Mouse (Mus musculus) thymus, adult 2 months (tissue): ENCODE measurements around the gene Cep70.

Experiments
- CTCF ChIP-seq: fragments of 200-500 bp; IDR thresholded peaks from 2 replicates; pipeline ENCODE4 v1.5.1; 2012; ENCODE audit warnings: mild to moderate bottlenecking, control low read depth, low read length, moderate library complexity, borderline replicate concordance; ENCODE audit not compliant: control insufficient read depth, poor library complexity, insufficient read depth; ENCODE audit errors: extremely low read depth
- POLR2A ChIP-seq: fragments of 200-500 bp; IDR thresholded peaks from 2 replicates; pipeline ENCODE4 v1.6.1; 2012; ENCODE audit warnings: mild to moderate bottlenecking, low read length, control low read depth, moderate library complexity; ENCODE audit not compliant: control insufficient read depth, poor library complexity, insufficient read depth; ENCODE audit errors: extremely low read depth

DNA sequence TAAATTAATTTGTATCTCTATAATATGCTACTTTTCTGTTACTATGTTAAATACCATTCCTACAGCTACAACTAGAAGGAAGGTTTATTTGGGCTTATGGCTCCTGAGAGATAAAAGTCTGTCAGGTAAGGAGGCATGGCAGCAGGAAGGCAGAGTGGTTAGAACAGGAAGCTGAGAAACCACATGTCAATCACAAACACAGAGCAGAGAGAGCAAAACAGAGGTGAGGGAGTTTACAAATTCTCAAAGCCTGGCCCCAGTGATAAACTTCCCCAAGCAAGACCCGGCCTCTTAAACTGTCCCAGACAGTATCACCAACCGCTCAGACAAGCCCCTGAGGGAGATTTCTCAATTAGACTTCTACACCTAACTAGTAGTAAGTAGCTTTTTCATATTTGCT lies 27.0 kb upstream of the Cep70 start:
- TF ChIP-seq CTCF (no peak), POLR2A (no peak)
